Mouse (Mus musculus) embryonic facial prominence, embryonic 15.5 days (tissue): ENCODE data around the gene Vsig10. TPM values are rescaled to one million over a fixed set of nuclear protein-coding genes. Genes with fewer than 3 reads are reported as not detected.

Experiments used
- ATAC-seq: fragments of 200-750 bp; cut with Nextera tagmentation; 2 replicates; pipeline ENCODE4 v1.8.0; 2017; ENCODE audit warnings: low read depth, moderate TSS enrichment; ENCODE audit not compliant: insufficient number of reproducible peaks, low FRiP score, low TSS enrichment
- H3K27ac ChIP-seq: fragments of 300-500 bp; sonication (generic); replicated peaks from 2 replicates; pipeline ENCODE4 v1.5.1; 2015; ENCODE audit warnings: mild to moderate bottlenecking, inconsistent platforms
- H3K27me3 ChIP-seq: fragments of 300-500 bp; sonication (generic); 2 replicates; pipeline ENCODE4 v1.6.1; 2015; ENCODE audit warnings: inconsistent platforms
- H3K36me3 ChIP-seq: fragments of 300-500 bp; sonication (generic); 2 replicates; pipeline ENCODE4 v1.6.1; 2015; ENCODE audit warnings: mild to moderate bottlenecking, inconsistent platforms
- H3K4me1 ChIP-seq: fragments of 300-500 bp; sonication (generic); 2 replicates; pipeline ENCODE4 v1.6.1; 2015; ENCODE audit warnings: inconsistent platforms
- H3K4me2 ChIP-seq: fragments of 300-500 bp; sonication (generic); replicated peaks from 2 replicates; pipeline ENCODE4 v1.6.1; 2015; ENCODE audit warnings: mild to moderate bottlenecking, inconsistent platforms
- H3K4me3 ChIP-seq: fragments of 300-500 bp; sonication (generic); replicated peaks from 2 replicates; pipeline ENCODE4 v1.5.1; 2015; ENCODE audit warnings: mild to moderate bottlenecking, inconsistent platforms
- H3K9ac ChIP-seq: fragments of 300-500 bp; sonication (generic); 2 replicates; pipeline ENCODE4 v1.6.1; 2015; ENCODE audit warnings: inconsistent platforms
- H3K9me3 ChIP-seq: fragments of 300-500 bp; sonication (generic); replicated peaks from 2 replicates; pipeline ENCODE4 v1.6.1; 2016; ENCODE audit warnings: inconsistent platforms
- WGBS: fragments of 180-500 bp; shearing (Covaris S2); methylation state at CpG from one replicate; pipeline ENCODE4 v1.1.7; 2015; 5-methylcytosine and 5-hydroxymethylcytosine counted together
- polyA plus RNA-seq: library from polyadenylated mRNA; unstranded; fragments of >200 nt; fragmentation: Nextera tagmentation; extraction: Ambion mirVana; gene quantifications from 2 replicates; pipeline ENCODE4 v1.2.1, GENCODE M21; 2015

Gene Vsig10
- polyA plus RNA-seq, 1 experiment from 2014 or later: 14.4 TPM

DNA sequence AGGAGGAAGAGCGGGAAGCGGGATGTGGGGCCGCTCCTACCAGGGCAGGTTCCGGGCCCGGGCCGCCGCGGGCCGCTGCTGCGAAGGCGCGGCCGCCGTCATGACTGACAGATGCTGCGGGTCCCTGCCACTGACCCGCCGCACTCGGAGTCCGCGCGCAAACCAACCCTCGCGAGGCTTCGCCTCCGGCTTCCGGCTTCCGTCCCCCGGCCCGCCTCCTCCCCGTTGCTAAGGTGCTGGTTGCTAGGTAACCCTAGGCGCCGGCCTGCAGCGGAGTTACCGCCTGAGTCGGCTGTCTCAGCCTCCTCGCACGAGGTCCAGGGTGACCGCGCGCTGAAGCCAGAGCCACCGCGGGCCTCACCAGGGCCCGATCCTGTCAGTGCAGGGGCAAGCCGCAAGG lies 70.0 kb downstream of the Vsig10 start, which contains the start of gene Rfc5:
Rfc5 (minus strand) TSS at position 171 of the 400 bp plus-strand sequence.
- Histone ChIP-seq H3K27ac (peak within 1 kb of the TSS; percentile 44; the same call in 1 of the 2 replicates), H3K27me3 (no peaks in the 10 kb centered on the region), H3K9me3 (no peaks in the 10 kb centered on the region), H3K4me2 (peak within 1 kb of the TSS; percentile 76), H3K4me3 (peak within 1 kb of the TSS; percentile 91), H3K9ac (peak within 1 kb of the TSS; percentile 89), H3K36me3 (peaks cover 24% of the 10 kb centered on the region), H3K4me1 (peaks cover 17% of the 10 kb centered on the region)
- peak; percentile 92 for ATAC-seq
- WGBS: under 1% methylated on average over 44 of the region's 44 CpGs

DNA sequence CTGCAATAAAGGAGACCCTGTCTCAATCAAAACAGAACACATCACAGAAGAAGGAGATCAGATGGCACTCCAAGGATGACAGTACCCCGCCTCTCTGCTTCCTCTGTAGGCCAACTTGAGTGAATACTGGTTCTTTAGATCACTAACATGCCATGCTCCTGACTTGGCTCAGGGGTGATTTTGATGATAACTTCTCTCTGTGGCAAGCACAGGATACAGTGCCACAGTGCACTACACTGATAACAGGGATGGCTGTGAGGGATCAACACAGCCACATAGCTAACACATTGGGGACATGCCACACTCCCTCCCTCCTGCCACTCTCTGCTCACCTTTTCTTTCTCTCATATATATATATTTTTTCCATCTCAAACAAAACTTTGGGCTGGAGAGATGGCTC lies 72.0 kb downstream of the Vsig10 start:
- peaks cover 5% of the 10 kb centered on the region; the same call in 1 of the 2 replicates for H3K36me3 ChIP-seq
- H3K4me1 ChIP-seq: peaks cover 17% of the 10 kb centered on the region
- no peaks in the 10 kb centered on the region for H3K27me3 ChIP-seq
- 86% methylated on average over 1 of the region's 1 CpGs for WGBS
- no peaks in the 10 kb centered on the region for H3K9me3 ChIP-seq
- H3K4me3 ChIP-seq: no peak overlapping the region
- H3K9ac ChIP-seq: no peak overlapping the region
- ATAC-seq: no peak
- H3K27ac ChIP-seq: no peak overlapping the region
- H3K4me2 ChIP-seq: no peak overlapping the region

DNA sequence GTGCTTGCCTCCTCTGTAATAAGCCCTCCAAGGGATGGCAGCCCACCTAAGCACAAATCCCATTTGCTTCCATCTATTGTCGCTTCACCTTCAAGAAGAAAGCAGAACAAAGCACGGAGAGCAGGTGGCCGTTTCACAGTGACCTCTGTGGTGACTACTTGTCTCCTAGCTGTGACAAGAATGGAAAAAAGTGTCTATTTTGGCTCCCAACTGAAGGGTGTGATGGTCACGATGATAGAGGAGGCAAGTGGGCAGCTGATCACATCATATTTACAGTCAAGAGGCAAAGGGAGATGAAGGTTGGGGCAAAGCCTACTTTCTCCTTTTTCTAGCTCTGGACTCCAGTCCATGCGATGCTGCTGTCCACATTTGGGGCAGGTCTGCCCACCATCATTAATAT lies 77.0 kb downstream of the Vsig10 start:
- 89% methylated on average over 5 of the region's 5 CpGs for WGBS
- H3K36me3 ChIP-seq: no peaks in the 10 kb centered on the region

GRCm38 (mm10) chr5:117396596-117397014 lies 77.7 kb downstream of the Vsig10 start:
- Histone ChIP-seq H3K4me1 (no peaks in the 10 kb centered on the region), H3K4me2 (no peak overlapping the region), H3K4me3 (no peak overlapping the region), H3K9me3 (no peaks in the 10 kb centered on the region), H3K9ac (no peak overlapping the region), H3K27ac (no peak overlapping the region), H3K27me3 (no peaks in the 10 kb centered on the region), H3K36me3 (no peaks in the 10 kb centered on the region)
- WGBS: 68% methylated on average over 6 of the region's 6 CpGs
- no peak for ATAC-seq

More for the DNA sequence above, 77.0 kb downstream of the Vsig10 start:
- Histone ChIP-seq H3K9ac (no peak overlapping the region), H3K4me2 (no peak overlapping the region), H3K27ac (no peak overlapping the region), H3K4me3 (no peak overlapping the region), H3K9me3 (no peaks in the 10 kb centered on the region), H3K27me3 (no peaks in the 10 kb centered on the region), H3K4me1 (no peaks in the 10 kb centered on the region)
- no peak for ATAC-seq

DNA sequence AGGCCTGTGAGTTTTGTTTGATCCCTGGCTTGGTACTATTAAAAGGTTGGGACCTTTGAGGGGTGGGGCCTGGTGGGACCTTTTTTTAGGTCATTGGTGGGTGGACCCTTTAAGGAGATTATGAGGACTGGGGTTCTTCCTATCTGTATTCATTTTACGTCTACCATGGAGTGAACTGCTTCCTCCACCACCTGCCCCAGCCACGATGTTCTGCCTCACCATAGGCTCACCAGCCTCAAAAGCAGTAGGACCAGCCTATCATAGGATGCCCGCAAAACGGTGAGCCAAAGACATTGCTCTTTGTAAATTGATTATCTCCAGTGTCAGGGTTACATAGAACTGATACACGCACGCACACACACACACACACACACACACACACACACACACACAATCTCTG lies 78.5 kb downstream of the Vsig10 start:
- no peak overlapping the region for H3K4me2 ChIP-seq
- H3K4me1 ChIP-seq: no peaks in the 10 kb centered on the region
- 84% methylated on average over 6 of the region's 6 CpGs for WGBS
- no peak for ATAC-seq
- H3K27me3 ChIP-seq: no peaks in the 10 kb centered on the region
- H3K36me3 ChIP-seq: no peaks in the 10 kb centered on the region
- H3K9me3 ChIP-seq: no peaks in the 10 kb centered on the region
- no peak overlapping the region for H3K27ac ChIP-seq
- no peak overlapping the region for H3K4me3 ChIP-seq
- H3K9ac ChIP-seq: no peak overlapping the region

DNA sequence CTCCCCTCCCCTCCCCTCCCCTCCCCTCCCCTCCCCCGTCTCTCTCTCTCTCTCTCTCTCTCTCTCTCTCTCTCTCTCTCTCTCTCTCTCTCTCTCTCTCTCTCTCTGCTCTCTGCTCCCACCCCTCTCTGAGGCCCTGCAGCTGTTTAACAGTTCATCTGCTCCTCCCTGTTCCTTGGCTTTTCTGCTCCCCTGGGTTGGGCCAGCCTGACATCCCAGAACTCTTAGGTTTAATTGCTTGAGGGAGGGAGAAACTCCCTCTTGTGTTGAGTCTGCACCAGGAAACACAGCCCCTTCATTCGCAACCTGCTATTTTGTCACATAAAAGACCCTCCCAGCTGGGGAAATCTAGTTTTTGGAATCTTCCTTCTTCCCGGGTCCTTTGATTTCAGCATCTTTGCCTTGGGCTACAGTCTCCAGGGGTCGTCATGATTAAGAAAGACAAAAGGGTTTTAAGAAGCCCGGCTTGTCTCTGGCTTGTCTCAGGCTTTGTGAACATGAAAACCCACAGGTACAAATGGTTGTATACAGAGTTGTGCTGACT lies 79.2 kb downstream of the Vsig10 start:
- no peak for ATAC-seq
- no peaks in the 10 kb centered on the region for H3K4me1 ChIP-seq
- no peak overlapping the region for H3K4me3 ChIP-seq
- H3K9me3 ChIP-seq: no peaks in the 10 kb centered on the region
- no peak overlapping the region for H3K4me2 ChIP-seq
- no peak overlapping the region for H3K27ac ChIP-seq
- H3K36me3 ChIP-seq: no peaks in the 10 kb centered on the region
- no peaks in the 10 kb centered on the region for H3K27me3 ChIP-seq
- H3K9ac ChIP-seq: no peak overlapping the region
- 13% methylated on average over 5 of the region's 5 CpGs for WGBS

- peak; percentile 24; the same call in 1 of the 2 replicates for ATAC-seq
- WGBS: 73% methylated on average over 9 of the region's 9 CpGs
Measured at GRCm38 (mm10) chr5:117399281-117399680, 80.4 kb downstream of the Vsig10 start.

DNA sequence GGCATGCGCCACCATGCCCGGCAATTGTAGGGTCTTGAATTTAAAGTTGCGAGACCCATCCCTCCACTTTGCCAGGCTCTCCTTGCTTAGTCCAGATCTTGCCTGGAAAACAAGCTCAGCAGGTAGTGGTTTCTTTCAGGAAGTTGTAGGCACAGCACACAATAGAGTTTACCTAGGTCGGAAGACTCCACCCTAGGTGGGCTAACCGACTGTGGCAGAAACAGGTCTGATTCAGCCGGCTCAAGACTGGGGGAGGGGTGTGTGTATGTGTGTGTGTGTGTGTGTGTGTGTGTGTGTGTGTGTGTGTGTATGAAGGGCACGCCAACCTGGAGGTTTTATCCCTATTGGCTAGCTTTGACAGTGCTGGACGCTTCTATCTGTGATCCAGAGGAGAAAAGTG lies 84.7 kb downstream of the Vsig10 start:
- Histone ChIP-seq H3K9ac (no peak overlapping the region), H3K27ac (no peak overlapping the region)
- ATAC-seq: no peak

More at GRCm38 (mm10) chr5:117399281-117399680, 80.4 kb downstream of the Vsig10 start:
- Histone ChIP-seq H3K9me3 (no peaks in the 10 kb centered on the region), H3K9ac (no peak overlapping the region), H3K4me1 (no peaks in the 10 kb centered on the region), H3K27me3 (no peaks in the 10 kb centered on the region), H3K27ac (no peak overlapping the region), H3K4me3 (no peak overlapping the region), H3K4me2 (no peak overlapping the region), H3K36me3 (no peaks in the 10 kb centered on the region)

More for the DNA sequence above, 84.7 kb downstream of the Vsig10 start:
- no peak overlapping the region for H3K4me2 ChIP-seq
- no peak overlapping the region for H3K4me3 ChIP-seq
- no peaks in the 10 kb centered on the region for H3K36me3 ChIP-seq
- 84% methylated on average over 8 of the region's 8 CpGs for WGBS
- no peaks in the 10 kb centered on the region for H3K9me3 ChIP-seq
- H3K27me3 ChIP-seq: no peaks in the 10 kb centered on the region
- H3K4me1 ChIP-seq: no peaks in the 10 kb centered on the region

Other genes with a start within 250 kb of the Vsig10 start
- 75.1 and 80.1 TPM in 2 replicates for gene Suds3, start 203.0 kb upstream of the Vsig10 start, polyA plus RNA-seq
- gene Taok3, start 199.0 kb upstream of the Vsig10 start, polyA plus RNA-seq: 19.9 and 22.3 TPM in 2 replicates
- 714 and 731 TPM in 2 replicates for gene Pebp1, start 31.5 kb upstream of the Vsig10 start, polyA plus RNA-seq
- 77.8 and 80.3 TPM in 2 replicates for gene Wsb2, start 38.2 kb downstream of the Vsig10 start, polyA plus RNA-seq
- gene Rfc5, start 70.0 kb downstream of the Vsig10 start, polyA plus RNA-seq: 77.6 and 83.6 TPM in 2 replicates
- 0.88 and 1.1 TPM in 2 replicates for gene Ksr2, start 94.9 kb downstream of the Vsig10 start, polyA plus RNA-seq